Mouse (Mus musculus): ENCODE measurements around the gene Sct. TPM values are rescaled to one million over a fixed set of nuclear protein-coding genes. Genes with fewer than 3 reads are reported as not detected.

The Sct gene
- polyA plus RNA-seq, 1 experiment from 2014 or later = 1.6 TPM

Other genes starting within 250 kb of the Sct start
- gene B4galnt4, start 218.0 kb downstream of the Sct start, polyA plus RNA-seq (2015; fragmentation: Nextera tagmentation; extraction: Ambion mirVana) = 1.0 and 2.0 TPM in 2 replicates
- 0.97 and 5.9 TPM in 2 replicates for gene Pkp3, start 200.9 kb downstream of the Sct start, polyA plus RNA-seq (2015; fragmentation: Nextera tagmentation; extraction: Ambion mirVana)
- gene Sigirr, start 178.6 kb downstream of the Sct start, polyA plus RNA-seq (2015; fragmentation: Nextera tagmentation; extraction: Ambion mirVana) = 3.6 and 5.6 TPM in 2 replicates
- gene Ano9, start 161.3 kb downstream of the Sct start, polyA plus RNA-seq (2015; fragmentation: Nextera tagmentation; extraction: Ambion mirVana) = 0.16 and 0.82 TPM in 2 replicates
- 51.9 and 56.5 TPM in 2 replicates for gene Ptdss2, start 156.8 kb downstream of the Sct start, polyA plus RNA-seq (2015; fragmentation: Nextera tagmentation; extraction: Ambion mirVana)
- gene Rnh1, start 106.3 kb downstream of the Sct start, polyA plus RNA-seq (2015; fragmentation: Nextera tagmentation; extraction: Ambion mirVana) = 86.6 and 111 TPM in 2 replicates
- gene Hras, start 85.1 kb downstream of the Sct start, polyA plus RNA-seq (2015; fragmentation: Nextera tagmentation; extraction: Ambion mirVana) = 74.4 and 92.5 TPM in 2 replicates
- 2.7 and 4.0 TPM in 2 replicates for gene Lrrc56, start 85.0 kb downstream of the Sct start, polyA plus RNA-seq (2015; fragmentation: Nextera tagmentation; extraction: Ambion mirVana)
- gene Lmntd2, start 65.1 kb downstream of the Sct start, polyA plus RNA-seq (2015; fragmentation: Nextera tagmentation; extraction: Ambion mirVana) = 0.23 and 0.58 TPM in 2 replicates
- 11.4 and 18.4 TPM in 2 replicates for gene Rassf7, start 63.3 kb downstream of the Sct start, polyA plus RNA-seq (2015; fragmentation: Nextera tagmentation; extraction: Ambion mirVana)
- gene Phrf1, start 50.3 kb downstream of the Sct start, polyA plus RNA-seq (2015; fragmentation: Nextera tagmentation; extraction: Ambion mirVana) = 36.7 and 44.9 TPM in 2 replicates
- gene Irf7, start 12.7 kb downstream of the Sct start, polyA plus RNA-seq (2015; fragmentation: Nextera tagmentation; extraction: Ambion mirVana) = 3.0 and 6.5 TPM in 2 replicates
- gene Cdhr5, start 2.3 kb downstream of the Sct start, polyA plus RNA-seq (2015; fragmentation: Nextera tagmentation; extraction: Ambion mirVana) = 0.05 TPM in 1 of 2 replicates, not detected in the other
- 0.18 and 0.22 TPM in 2 replicates for gene Drd4, start 12.9 kb upstream of the Sct start, polyA plus RNA-seq (2015; fragmentation: Nextera tagmentation; extraction: Ambion mirVana)
- gene Deaf1, start 48.6 kb upstream of the Sct start, polyA plus RNA-seq (2015; fragmentation: Nextera tagmentation; extraction: Ambion mirVana) = 29.4 and 42.1 TPM in 2 replicates
- gene Tmem80, start 48.6 kb upstream of the Sct start, polyA plus RNA-seq (2015; fragmentation: Nextera tagmentation; extraction: Ambion mirVana) = 29.3 and 35.6 TPM in 2 replicates
- gene Eps8l2, start 59.7 kb upstream of the Sct start, polyA plus RNA-seq (2015; fragmentation: Nextera tagmentation; extraction: Ambion mirVana) = 1.1 and 4.7 TPM in 2 replicates
- 225 and 246 TPM in 2 replicates for gene Taldo1, start 113.1 kb upstream of the Sct start, polyA plus RNA-seq (2015; fragmentation: Nextera tagmentation; extraction: Ambion mirVana)
- 25.5 and 31.6 TPM in 2 replicates for gene Gatd1, start 135.0 kb upstream of the Sct start, polyA plus RNA-seq (2015; fragmentation: Nextera tagmentation; extraction: Ambion mirVana)
- 4.5 and 5.2 TPM in 2 replicates for gene Cend1, start 150.4 kb upstream of the Sct start, polyA plus RNA-seq (2015; fragmentation: Nextera tagmentation; extraction: Ambion mirVana)
- gene Slc25a22, start 158.8 kb upstream of the Sct start, polyA plus RNA-seq (2015; fragmentation: Nextera tagmentation; extraction: Ambion mirVana) = 14.1 and 20.2 TPM in 2 replicates
- 6.7 and 9.6 TPM in 2 replicates for gene Pidd1, start 164.9 kb upstream of the Sct start, polyA plus RNA-seq (2015; fragmentation: Nextera tagmentation; extraction: Ambion mirVana)
- gene Rplp2, start 168.2 kb upstream of the Sct start, polyA plus RNA-seq (2015; fragmentation: Nextera tagmentation; extraction: Ambion mirVana) = 703 and 884 TPM in 2 replicates
- gene Pnpla2, start 176.1 kb upstream of the Sct start, polyA plus RNA-seq (2015; fragmentation: Nextera tagmentation; extraction: Ambion mirVana) = 56.3 and 57.5 TPM in 2 replicates
- gene Cracr2b, start 182.0 kb upstream of the Sct start, polyA plus RNA-seq (2015; fragmentation: Nextera tagmentation; extraction: Ambion mirVana) = 24.9 and 26.2 TPM in 2 replicates
- gene Cd151, start 188.3 kb upstream of the Sct start, polyA plus RNA-seq (2015; fragmentation: Nextera tagmentation; extraction: Ambion mirVana) = 28.7 and 35.2 TPM in 2 replicates
- gene Polr2l, start 196.0 kb upstream of the Sct start, polyA plus RNA-seq (2015; fragmentation: Nextera tagmentation; extraction: Ambion mirVana) = 59.5 and 63.5 TPM in 2 replicates
- 48.9 and 62.8 TPM in 2 replicates for gene Tspan4, start 196.1 kb upstream of the Sct start, polyA plus RNA-seq (2015; fragmentation: Nextera tagmentation; extraction: Ambion mirVana)